Mouse (Mus musculus) small intestine, adult 2 months (tissue): ENCODE measurements around the gene Olfr281.

ENCODE experiments used
- CTCF ChIP-seq: fragments of 200-500 bp; IDR thresholded peaks from 2 replicates; pipeline ENCODE4 v1.5.1; 2012; ENCODE audit warnings: low read depth, mild to moderate bottlenecking, control low read depth, inconsistent platforms, low read length, moderate library complexity, mixed read lengths; ENCODE audit not compliant: insufficient replicate concordance, insufficient read length; ENCODE audit errors: extremely low read depth
- POLR2A ChIP-seq: fragments of 200-500 bp; IDR thresholded peaks from 2 replicates; pipeline ENCODE4 v1.6.1; 2012; ENCODE audit warnings: low read depth, mild to moderate bottlenecking, control low read depth, inconsistent platforms, low read length, moderate library complexity

DNA sequence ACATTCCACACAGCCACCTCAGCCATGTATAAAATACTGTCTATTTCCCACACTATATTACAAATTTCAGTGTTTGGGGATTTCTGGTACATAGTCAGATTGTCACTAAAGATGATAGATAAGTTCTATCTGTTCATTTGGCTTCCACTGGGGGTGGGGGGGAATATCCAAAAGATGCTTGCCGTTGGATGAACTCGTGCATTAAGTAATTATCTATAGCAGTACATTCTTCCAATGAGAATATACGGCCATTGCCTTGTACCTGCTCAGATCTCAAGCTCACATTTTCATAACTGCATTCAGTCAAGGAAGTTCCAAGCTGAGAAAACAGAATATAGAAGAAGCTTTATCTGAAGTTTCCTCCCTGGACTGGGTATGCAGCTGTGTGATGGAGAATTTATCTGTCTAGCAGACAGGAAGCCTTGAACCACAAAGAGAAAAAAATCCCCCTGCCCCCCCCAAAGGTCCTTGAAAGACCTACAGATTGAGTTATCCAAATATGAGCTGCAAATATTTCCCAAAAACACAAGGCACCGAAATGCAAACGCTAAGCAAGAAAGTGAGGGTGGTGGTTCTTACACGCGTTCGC lies 34.1 kb downstream of the Olfr281 start:
- TF ChIP-seq CTCF = no peak
- TF ChIP-seq POLR2A = no peak
